Mouse (Mus musculus) liver, embryonic 14.5 days (tissue): ENCODE measurements around the gene Capg.

Experiments
- CTCF ChIP-seq: IDR thresholded peaks from 2 replicates; pipeline ENCODE4 v1.5.1; 2016; ENCODE audit warnings: antibody characterized with exemption, low read depth, control low read depth
- EP300 ChIP-seq: IDR thresholded peaks from 2 replicates; pipeline ENCODE4 v1.6.1; 2016; ENCODE audit warnings: antibody characterized with exemption, low read depth

DNA sequence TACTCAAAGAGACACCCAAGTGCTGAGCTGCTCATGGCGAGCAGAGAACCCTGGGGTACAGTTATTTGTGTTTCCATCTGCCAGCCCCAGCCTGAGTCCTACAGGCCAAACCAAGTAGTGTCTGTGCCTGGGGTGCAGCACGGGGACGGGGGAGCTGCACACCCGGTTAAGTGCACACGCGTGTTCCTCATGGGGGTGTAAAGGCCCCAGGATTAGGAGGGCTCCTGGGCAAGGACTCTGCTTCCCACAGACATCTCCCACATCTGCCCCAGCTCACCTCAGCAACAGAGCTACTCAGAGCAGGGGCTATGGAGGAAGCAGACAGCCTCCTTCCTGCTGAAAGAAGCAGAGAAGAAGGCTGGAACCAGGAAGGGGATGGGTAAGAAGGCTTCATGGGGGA, 28.5 kb upstream of the Capg start:
- no peak for TF ChIP-seq CTCF
- TF ChIP-seq EP300 = no peak
